Mouse (Mus musculus): ENCODE results near the gene Sycp2.

Sycp2 gene

DNA sequence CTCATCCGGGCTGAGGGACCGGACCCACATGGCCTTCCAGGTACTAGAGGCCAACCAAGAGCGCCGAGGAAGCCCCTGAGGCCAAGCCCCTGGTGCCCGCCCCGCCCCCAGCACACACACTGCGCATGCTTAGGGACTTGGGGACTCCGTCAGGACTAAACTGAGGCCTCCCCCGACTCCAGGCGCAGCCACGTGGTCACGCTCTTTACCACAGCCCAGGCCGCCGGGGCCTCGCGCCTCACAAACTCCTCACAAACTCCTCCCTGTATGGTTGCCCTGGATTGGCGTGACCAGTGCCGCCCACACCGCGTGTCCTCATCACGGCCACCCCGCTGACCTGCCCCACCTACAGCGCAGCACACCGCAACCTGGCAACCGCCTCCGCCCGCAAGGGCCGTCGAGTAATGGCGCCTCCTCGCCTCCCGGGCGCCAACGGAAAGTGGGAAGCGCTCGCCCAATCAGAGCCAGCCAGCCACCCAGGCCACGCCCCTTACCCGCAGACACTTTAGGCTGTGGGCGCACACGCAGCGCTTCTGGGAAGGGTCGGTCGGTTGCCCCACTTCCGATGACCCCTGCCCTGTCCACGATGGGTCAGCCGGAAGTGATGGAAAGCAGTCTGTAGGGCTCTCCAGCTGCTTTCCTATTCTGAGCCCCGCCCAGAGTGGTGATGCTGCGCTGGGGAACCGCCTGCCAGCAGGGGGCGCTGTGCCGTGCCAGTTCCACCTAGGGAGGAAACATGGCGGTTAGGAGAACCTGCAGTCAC is at the start of gene Sycp2:
TSS of gene Sycp2 (minus strand) at position 633 of the 763 bp plus-strand sequence.
- DNase-seq (ENCODE audit: low spot score): no peak

DNA sequence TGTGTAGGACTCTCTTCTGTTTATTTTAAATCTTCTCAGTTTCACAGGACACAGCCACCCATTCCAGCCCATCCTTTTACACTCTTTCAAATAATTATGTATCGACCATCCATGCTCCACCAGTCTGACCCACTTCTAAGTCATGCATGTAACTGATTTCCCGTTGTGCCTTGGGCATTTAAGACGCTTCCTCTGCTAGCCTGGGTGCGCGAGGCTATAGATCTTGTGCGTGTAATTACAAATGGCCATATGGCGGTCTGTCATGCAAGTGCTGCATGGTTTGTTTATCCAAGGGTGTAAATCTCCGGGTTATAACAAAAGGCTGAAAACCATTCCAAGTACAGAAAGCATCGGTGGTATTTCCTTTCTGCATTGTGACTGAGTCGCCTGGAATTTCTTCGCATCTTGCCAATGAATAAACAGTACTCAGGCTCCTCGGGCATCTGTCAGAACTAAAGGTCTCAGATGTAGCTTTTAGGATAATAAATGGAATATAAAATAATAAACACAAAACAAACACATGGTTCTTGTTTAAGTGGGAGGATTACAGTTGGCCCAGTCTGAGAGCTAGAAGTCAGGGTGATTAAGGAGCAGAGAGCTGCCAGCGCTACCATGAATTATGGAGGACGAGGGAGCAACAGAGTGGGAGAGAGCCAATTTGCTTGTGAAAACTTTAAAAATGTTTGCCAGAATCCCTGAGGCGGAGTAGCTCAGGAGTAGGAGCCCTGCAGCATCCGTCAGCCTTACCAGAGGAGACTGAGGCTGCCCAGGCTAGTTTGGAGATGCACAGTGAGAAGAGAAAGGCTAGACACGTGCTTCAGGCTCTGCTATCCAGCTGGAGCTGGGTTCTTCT is 47.4 kb upstream of the Sycp2 start:
- DNase-seq (ENCODE audit: low spot score): no peak

DNA sequence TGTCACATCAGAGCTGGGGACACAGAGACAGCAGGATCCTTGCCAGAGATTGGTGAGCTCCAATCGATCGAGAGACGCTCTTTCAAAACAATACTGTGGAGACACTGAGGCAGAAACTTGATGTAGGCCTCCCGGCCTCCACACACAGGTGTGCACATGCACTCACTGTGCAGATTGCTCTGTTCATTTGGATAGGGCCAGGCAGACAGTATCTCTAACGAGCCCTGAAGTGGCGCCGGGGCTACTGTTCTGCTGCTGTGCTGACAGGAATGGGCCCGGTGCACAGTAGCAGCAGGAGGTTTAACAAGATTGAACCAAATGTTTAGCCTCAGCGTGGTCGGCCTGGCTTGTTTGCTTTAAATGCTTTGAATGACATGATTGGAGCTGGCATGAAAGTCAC is 43.5 kb upstream of the Sycp2 start:
- no peak for DNase-seq (ENCODE audit: low spot score)

DNA sequence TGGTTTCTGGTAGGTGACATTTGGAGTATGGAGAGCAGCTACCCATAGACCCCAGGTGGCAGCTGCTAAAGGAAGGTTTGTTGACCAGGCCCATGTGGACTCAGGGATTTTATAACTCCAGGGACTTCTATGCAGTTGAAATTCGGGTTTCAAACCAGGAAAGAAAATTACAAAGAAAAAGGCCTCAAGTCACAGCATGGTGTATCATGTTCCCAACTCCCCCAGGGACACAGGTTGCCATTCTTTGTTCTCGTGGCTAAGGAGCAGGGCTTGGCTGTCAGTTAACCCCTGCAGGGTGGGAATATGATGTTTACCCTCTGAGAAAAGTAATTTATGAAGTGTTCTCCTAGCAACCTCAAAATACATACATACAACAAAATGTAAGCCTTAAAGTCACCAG is 42.8 kb upstream of the Sycp2 start:
- no peak for DNase-seq (ENCODE audit: low spot score)

DNA sequence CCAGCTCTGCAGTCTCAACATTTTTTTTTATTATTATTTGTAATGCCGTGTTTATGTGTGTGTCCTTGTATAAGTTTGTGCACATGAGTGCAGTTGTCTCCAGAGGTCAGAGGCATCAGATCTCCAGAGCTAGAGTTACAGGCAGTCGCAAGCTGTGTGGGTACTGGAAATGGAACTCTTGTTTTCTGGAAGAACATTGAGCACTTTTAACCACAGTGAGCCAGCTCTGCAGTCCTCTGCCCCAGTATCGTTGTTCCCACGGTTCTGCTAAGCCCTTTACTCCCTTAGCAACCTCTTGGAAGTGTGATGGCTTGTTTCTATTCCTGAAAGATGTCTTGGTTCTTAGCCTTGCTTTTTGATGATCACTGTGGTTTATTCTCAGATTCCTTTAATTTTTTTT is 41.9 kb upstream of the Sycp2 start:
- DNase-seq (ENCODE audit: low spot score): no peak

DNA sequence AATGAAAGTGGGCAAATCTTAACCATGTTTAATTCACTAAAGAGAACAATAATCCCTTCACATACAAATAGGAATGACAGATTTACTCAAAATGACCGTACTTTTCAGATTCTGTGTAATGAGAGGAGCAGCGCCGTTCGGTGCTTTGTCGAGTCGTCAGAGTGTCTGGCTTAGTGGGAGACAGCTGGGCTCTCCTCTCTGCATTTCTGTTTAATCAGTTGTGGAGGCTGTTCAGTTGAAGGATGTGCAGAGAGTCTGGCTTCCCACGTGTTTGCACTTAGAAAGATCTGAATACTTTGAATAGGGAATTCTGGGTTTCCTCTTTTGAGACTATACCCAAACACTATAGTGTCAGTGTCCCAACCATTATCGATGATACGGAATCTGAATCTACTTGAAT is 29.8 kb upstream of the Sycp2 start:
- no peak for DNase-seq (ENCODE audit: low spot score)

DNA sequence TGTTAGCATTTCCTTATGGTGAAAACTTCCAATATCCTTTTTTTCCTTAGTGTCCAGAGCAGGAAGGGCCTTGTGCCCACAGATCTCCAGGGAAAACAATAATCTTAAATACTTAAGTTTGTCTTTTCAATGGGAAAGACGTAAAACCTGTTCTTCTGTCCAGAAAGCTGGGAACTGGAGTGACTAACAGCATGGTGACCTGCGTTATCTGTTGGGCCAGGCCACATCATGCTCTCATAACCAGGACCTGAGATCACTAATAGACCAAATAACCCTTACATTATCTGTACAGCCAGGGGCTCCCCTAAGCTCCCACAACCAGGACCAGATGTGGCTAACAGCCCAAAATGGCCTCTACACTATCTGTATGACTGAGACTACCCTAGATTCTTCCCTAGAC is 26.4 kb upstream of the Sycp2 start:
- no peak for DNase-seq (ENCODE audit: low spot score)

DNA sequence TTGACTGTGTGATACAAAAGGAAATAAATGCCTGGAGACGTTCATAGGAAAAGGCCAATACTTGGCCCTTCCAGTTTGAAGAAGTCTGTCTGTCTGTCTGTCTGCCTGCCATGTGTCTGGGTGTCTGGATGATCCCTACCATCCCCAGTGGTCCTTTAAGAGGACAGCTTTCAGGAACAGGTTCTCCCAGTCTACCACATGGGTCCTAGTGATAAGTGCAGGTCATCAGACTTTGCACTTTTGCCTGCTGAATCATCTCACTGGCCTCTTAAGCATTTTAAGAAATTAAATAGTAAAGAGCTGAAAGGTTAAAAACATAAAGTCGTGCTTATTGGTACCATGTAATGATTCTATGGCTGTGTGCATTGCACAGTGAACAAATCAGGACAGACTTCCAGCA is 26.0 kb upstream of the Sycp2 start:
- no peak for DNase-seq (ENCODE audit: low spot score)

DNA sequence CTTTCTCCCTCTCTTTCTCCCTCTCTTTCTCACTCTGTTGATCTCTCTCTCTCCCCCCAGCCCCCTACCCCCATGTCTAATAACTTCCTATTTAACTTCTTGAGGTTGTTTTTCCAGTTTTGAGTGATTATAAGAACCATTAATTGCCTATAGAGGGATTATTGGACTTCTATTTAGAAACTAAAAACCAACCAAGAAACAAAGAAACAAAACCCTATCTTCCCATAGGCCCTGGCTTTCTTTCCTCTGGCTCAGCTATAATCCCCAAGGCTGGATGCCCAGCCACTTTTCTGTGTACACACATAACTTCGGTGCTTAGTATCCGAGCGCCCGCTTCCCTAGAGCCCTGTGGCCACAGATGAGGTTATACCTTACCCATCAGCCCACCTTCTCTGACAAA is 22.7 kb upstream of the Sycp2 start, which contains the start of gene Cdh26:
TSS of gene Cdh26 (plus strand) at position 301 of the 400 bp plus-strand sequence.
- no peak for DNase-seq (ENCODE audit: low spot score)

DNA sequence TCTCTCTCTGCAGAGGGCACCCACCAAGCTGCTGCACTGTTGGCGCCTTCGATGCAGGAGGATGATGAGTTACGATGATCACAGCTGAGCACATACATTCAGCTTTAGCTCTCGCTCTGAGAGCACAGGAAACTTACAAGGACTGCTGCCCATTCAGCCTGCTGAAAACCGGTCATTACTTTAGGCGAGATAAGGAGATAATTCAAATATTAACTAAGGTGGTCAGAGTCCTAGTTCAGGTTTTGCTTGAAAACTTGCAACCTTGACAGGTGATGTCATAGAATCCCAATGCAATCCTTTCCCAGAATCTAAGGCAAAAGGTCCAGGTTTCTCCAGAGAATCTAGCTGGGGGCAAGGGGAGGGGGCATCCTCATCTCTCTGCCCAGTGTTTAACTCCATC is 21.9 kb upstream of the Sycp2 start:
- no peak for DNase-seq (ENCODE audit: low spot score)

DNA sequence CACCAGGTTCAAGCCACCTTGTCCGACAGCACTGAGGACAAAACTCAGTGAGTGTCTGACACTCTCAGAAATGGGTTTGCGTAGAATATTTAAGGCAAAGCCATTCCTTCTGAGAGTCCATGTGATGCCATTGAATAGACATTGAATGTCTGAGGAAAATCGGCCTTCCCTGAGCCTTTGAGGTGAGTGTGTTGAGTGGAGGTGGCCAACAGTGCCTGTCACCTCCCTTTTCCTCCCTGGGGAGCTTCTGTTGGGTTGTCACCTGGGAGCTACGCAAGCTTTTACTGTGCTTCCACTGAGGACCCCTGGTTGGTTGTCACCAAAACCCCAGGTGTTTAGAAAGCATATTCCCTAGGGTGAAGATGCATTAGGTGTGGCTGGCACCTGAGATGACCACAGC is 21.2 kb upstream of the Sycp2 start:
- DNase-seq (ENCODE audit: low spot score): no peak

DNA sequence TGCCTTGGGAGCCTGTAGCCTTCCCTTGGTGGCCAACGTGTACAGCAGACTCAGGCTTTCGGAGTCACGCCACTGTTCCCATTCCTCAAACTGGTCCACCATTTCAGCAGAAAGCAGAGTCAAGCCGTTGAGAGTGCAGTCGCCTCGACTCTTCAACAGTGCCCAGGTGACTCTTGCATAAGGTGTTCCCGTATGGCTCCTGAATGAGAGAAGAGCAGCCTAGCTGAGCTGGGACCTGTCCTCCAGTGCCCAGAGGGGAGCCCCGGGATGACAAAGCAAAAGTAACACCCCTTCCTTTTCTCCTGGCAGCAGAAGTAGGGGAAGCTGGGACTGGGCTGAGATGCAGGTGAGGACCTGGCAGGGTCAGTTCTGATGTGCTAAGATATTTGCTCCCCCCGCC is 20.7 kb upstream of the Sycp2 start:
- DNase-seq (ENCODE audit: low spot score): no peak

DNA sequence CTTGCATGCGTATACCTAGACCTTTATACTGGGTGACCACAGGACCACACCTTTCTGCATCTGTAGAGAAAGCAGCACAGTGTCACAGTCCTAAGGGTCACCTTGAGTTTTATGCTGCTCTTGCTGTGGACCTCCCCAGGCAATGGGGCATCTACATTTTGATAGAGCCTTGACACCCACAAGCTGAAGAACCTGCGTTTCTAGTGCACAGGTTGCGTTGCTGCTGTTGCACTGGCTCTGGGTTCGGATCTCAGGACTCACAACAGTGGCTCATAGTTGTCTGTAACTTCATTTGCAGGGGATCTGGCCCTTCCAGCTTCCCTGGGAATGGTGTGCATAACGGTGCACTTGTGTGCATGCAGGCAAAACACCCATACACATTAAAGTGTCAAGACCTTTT is 19.7 kb upstream of the Sycp2 start:
- DNase-seq (ENCODE audit: low spot score): no peak

DNA sequence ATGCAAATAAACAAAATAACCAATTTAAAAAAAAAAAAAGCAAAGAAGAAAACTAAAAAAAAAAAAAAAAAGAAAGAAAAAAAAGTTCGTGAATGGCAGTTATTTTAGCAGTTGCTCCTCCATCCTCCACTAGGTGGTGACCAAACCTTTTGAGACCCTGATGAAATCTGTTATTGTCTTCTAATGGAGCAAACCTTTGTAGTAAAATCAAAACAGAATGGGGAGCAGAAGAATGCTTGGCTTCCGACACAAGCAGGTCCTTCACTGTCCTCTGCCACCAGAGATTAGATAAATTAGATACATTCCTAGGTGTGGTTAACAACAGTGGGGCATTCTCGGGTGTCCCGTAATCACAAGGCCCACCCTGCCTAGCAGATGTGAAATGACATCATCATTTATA is 18.7 kb upstream of the Sycp2 start:
- DNase-seq (ENCODE audit: low spot score): no peak

DNA sequence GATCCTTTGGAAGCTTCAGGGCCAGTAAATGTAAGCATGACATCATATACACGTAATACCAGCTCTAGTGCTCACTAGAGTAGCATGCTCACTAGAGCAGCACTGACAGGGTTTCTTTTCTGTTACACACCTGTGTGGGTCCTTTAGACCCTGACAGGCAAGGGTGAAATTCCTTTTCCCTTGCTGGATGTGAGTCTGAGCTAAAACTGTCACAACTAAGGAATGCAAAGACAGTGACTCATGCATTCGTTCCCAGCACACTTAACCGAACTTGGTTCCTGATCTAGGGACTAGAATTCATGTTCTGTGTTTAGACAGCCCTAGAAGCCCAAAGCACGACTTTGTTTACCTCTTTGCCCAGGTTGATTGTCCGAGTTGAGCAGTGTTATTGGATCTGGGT is 15.7 kb upstream of the Sycp2 start:
- no peak for DNase-seq (ENCODE audit: low spot score)

DNA sequence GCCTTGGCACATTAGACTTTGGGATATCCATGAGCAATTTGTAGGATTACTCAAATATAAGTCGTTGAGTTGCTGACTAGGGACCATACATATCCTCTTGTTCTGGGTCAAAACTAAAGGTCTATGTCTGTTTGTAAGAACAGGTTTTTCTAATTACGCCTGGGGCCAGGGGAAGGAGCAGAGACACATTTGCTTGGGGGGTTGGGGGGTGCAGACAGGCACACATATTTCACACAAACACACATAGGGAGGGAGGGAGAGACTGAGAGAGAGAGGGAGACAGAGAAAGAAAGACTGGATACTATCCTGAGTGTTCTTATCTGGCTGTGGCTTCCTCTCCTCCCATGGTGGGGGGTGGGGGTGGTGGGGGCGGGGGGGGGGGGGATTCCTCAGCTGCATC is 14.7 kb upstream of the Sycp2 start:
- no peak for DNase-seq (ENCODE audit: low spot score)

DNA sequence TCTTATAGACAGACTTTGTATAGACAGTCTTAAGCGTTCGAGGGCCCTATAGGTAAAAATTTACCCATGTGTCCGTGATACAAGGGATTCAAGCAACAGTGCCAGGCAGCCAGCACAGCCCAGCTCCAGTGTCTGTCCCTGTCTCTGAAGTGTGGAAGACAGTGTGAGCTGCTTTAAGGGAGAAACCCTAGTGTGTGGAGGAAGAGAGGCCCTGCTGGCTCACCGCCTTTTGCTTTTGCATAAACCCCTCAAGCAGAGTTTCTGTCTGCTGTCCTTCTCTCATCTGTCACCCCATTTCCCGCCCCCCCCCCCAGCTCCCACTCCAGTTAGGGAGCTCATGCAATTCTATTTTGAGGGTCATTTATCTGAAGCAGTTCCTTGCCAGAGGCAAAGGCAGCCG is 14.1 kb upstream of the Sycp2 start:
- no peak for DNase-seq (ENCODE audit: low spot score)

DNA sequence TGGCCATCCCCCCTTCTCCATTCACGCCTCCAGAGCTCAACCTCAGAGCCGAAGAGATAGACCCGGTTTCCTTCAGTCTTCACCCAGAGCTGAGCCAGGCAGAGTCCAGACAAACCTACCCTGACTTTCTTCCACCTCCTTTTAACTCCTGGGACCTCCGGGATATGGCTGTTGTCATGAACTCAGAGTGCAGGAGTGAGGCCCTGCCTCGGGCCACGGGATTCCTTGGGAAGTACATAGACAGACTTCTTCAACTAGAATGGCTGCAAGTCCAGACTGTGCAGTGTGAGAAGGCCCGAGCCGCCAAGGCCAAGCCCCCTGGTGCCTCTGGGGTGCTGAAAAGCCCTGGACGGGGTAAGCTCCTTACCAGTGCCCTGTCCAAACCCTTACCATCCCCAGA is 13.1 kb upstream of the Sycp2 start:
- DNase-seq (ENCODE audit: low spot score): no peak

DNA sequence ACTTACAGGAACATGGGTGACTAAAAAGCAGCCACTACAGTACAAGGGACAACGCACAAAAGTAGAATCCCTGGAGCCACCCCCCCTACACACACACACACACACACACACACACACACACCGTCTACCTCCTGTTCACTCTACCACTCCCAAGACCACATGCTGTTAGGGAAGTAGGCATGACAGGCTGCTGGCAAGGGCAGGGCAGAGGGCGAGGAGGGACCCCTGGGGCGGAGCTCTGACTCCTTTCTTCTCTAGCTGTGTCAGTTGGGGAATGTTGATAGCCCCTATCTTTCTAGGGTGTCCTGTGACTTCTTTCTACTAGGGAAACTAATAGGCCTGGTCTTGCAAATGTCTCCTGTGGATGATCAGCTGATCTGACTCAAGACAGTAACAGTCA is 9.5 kb upstream of the Sycp2 start:
- DNase-seq (ENCODE audit: low spot score): no peak

DNA sequence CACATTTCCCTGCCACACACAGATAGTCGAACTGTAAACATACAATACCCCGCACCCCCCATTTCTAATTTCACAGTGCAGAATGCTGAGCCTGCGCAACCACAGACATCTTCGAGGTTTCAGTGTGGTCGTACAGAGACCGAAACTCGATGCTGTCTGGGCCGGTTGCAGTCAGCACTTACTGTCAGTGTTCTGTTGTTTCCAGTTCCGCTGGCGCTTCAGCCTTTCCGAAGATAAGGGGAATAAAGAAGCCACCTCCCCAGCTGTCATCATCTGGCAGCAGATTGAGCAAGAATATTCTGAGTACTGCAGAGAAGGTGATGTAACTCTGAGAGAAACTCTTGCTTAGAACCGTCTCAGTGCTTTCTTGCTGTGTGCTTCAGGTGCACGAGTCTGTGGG is 8.9 kb upstream of the Sycp2 start:
- DNase-seq (ENCODE audit: low spot score): no peak

DNA sequence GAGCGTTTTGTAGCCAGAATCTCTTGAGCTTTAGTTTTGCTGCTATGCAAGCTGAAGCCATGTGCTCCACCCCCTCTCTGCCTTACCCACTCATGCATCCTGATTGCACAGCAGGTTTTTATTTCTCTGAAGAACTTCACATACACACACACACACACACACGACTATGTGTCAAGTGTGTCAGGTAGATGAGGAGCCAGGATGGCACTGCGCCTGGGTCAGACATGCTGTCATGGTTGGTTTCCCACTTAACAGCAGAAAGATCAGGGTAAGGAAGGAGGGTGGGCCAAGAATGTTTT is 7.6 kb upstream of the Sycp2 start:
- no peak for DNase-seq (ENCODE audit: low spot score)

DNA sequence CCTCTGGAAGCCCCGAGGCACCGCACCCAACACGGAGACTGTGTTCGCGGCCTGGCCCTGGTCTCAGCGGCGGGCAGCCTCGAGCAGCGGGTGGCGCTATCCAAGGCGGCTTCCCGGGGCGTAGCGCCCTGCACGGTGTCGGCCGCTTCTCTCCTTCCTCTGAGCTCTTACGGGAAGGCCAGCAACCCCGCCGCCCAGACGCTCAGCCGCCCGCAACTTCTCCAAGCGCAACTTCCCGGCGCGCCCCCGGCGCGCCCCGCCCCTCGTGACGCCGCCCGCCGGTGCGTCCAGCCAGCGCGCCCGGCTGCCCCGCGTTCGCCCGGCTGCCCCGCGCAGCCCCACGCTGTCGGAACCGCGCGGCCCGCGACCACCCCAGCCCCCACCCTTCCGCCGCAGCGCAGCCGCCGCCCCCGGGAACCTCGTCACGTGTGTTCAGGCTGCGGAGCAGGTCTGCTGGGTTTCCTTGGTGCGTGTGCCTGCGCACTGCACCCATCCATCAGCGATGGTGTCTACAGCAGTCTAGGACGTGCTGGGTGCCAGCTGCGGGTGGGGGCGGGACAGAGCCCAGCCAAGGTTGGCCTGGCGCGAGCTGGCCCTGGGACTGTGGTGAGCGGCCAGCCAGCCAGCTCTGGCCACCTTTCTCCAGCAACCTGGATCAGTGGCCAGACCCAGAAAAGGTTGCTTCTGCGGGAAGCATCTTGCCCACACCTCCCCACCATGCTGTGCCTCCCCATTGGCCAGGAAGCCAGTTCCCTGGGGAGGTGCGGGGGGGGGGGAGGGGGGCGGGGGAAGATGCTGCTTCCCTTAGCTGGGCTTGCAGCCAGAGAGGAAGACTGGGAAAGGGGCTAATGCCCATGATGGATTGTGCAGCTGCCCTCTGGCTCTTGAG is 7.0 kb upstream of the Sycp2 start, which contains the start of the genes Ppp1r3d and Fam217b:
TSS of gene Ppp1r3d (minus strand) at position 212 of the 889 bp plus-strand sequence.
TSS of gene Fam217b (plus strand) at position 264 of the 889 bp plus-strand sequence.
- peak; percentile 29 for DNase-seq (ENCODE audit: low spot score)

Measured in urinary bladder, postnatal 25 days (tissue).